Mouse (Mus musculus) urinary bladder, postnatal 10 days (tissue): ENCODE results near the gene Tagln2.

Experiments
- DNase-seq: peaks from one replicate; pipeline ENCODE4 v3.0.0; 2022; ENCODE audit warnings: low spot score

Tagln2 gene

DNA sequence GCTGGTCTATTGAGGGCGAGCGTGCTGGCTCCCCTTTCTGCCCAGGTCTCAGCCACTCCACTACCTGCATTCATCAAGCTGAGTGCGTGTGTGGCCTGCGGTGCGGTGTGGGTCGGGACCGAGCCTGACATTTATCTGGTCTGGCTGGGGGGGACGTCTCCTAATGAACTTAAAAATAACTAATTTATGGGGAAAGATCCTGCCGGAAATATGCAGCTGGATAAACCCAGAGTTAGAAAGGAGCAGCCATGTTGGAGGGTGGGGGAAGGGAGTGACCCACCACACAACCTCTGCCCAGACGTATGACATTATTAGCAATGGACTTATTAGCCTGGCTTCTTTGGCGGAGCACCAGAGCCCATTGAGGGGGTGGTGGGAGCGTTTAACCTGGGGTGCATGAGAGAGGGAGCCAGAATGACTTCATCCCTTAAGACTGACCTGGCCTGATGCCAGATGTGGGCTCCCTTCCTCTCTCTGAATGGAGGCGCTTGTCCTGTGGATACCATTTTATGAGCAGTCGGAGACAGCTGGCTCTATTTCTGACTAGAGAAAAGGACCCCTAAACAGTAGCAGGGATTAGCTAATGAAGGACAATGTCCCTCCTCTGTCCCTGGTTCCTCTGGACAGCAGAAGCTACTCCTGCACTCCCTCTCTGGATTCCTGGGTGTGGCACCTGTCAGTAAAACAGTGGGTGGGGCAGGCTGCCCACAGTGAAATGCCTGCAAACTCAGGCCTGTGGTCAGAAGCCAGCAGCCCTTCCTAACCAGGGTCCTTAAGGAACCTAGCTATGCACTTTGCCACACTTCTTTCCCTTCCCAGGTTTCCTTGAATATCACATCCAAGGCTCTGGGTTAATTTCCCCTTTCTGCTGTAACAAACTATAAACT lies 3.5 kb downstream of the Tagln2 start:
- no peak for DNase-seq

DNA sequence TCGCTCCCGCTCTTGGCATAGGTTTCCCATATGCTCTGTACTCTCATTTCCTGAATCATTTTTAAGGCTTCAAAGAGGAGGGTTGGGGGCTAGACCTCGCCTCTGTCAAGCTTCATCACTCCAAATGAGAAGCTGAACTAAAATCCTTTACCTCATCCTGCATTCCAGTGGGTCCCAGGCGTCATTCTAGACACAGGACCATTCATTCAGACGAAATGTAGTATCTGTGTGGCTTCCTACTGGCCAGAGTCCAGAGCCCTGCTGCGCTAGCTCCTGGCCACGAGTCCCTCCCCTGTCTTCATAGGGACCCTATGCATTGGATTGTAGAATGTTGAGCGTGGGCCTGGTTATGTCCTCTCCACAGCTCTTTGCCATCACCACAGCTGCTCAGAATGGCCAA lies 4.9 kb downstream of the Tagln2 start:
- DNase-seq, result no peak

DNA sequence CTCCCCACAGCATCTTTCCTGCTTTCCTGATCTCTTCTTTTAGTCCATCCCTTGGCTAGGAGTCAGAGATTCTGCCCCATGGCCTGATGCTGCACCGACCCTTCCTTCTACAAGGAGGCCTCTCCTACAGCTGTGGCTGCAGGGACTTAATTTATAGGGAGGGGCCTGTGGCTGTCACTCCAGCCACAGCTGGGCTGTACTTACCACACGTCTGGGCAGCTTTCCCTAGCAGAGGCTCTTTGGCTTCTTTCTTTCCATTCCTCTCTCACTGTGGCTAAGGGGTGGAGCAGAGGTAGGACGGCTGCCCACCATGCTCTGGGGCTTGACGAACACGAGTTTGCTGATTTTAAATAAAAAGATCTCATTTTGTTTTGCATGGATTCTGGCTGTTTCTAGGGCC lies 7.2 kb downstream of the Tagln2 start:
- no peak for DNase-seq

DNA sequence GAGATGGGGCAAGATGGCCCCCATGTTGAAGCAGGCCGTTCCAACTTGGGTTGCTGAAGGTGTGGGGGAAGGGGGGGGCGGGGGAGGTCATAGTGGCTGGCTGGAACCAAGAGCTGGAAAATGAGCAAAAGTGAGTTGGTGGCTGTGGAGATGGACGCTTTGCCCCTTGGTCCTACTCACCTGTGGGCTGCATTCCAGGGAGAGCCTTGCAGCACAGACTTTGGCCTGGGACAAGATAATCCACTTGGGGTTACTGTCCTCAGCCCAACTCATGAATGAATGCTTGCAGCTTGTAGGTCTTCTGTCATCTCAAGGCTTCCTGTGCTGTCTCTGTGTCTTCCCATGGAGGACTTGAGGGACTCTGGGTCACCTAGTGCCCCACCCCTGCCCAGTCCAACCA lies 7.9 kb downstream of the Tagln2 start:
- no peak for DNase-seq

DNA sequence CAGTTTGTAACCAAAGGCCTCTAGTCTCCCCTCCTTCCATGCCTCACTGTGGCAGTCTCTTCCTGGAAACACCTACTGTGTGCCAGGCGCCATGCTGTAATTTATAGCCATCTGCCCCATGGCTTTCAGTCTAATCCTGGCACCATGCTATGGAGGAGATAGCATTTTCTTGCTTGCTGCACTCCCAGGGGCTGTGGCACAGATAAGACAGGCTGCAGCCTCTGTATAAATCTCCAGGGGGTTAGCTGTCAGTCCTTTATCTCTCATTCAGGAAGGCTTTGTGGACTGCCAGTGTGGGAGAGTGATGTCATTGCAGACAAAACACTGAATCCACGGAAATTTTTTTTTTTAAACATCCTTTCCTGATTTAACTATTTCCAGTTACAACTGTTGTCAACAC lies 8.3 kb downstream of the Tagln2 start:
- DNase-seq, result no peak

DNA sequence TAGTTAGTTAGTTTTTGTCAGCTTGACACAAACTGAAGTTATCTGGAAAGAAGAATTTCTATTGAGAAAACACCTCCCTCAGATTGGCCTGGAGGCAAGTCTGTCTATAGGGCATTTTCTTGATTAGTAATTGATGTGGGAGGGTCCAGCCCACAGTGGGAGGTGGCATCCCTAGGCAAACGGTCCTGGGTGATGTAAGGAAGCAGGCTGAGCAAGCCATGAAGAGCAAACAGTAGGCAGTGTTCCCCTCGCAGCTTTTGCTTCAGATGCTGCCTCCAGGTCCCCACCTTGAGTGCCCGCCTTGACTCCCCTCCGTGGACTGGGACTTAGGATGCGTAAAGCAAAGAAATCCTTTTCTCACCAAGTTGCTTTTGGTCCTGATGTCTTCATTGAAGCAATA lies 9.4 kb downstream of the Tagln2 start:
- DNase-seq, result no peak

DNA sequence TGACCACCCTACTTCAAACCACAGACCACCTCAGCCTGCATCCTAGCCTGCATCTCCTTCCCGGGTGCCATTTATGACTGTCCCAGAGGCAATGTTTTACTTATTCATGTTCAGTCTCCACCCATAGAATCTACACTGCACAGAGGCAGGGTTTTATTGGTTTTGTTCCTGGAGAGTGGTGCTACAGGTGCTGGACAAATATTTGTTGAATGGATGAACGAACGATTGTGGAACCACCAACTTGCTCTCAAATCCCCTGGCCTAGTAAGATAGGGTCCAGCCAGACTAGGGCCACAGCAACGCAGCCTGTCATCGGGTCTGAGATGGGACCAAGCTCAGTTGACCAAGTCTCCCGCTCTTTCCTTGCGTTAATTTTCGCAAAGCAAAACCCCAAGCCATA lies 10.1 kb downstream of the Tagln2 start:
- no peak for DNase-seq

DNA sequence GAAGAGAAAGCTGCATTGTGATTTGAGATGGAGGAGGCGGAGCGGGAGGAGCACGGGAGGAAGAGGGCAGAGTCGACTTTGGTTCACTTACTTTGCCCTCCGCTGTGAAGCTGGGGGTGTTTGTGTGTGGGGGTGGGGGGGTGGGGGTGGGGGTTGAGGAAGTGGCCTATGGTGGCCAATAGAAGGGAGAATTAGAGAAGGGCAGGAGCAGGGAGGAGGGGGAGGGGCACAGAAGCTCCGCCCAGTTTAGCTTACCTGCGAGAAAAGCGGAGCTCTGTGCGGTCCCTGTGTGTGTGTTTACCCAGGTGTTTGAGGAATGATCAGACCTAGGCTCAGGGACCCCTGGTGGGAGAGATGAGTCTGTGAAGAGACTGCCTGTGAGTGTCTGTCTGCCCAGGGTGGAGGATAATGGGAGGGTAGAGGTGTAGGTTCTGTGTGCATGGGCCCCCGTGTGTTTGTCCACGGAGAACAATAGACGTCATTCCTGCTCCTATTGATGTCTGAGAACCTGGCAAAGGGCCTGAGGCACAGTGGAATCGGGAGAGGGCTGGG lies 10.7 kb downstream of the Tagln2 start:
- DNase-seq, result no peak

DNA sequence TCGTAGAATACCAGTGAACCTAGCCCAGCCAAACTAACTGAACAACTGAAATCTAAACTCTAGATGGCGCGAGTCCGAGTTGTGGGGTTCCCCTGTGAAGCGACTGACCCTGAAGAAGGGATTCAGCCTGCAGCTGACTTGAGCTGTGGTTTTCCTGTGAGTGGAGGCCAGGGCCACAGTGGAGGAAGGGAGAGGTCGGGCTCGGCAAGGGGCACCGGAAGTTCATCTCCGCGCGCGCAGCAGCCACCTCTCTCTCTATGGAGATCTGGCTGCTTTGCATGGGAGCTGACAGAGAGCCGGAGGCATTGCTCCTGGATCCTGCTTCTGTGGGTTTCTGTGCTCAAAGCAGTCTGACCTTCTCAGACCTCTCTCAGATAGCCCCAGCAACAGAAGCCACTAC lies 13.1 kb downstream of the Tagln2 start:
- no peak for DNase-seq

DNA sequence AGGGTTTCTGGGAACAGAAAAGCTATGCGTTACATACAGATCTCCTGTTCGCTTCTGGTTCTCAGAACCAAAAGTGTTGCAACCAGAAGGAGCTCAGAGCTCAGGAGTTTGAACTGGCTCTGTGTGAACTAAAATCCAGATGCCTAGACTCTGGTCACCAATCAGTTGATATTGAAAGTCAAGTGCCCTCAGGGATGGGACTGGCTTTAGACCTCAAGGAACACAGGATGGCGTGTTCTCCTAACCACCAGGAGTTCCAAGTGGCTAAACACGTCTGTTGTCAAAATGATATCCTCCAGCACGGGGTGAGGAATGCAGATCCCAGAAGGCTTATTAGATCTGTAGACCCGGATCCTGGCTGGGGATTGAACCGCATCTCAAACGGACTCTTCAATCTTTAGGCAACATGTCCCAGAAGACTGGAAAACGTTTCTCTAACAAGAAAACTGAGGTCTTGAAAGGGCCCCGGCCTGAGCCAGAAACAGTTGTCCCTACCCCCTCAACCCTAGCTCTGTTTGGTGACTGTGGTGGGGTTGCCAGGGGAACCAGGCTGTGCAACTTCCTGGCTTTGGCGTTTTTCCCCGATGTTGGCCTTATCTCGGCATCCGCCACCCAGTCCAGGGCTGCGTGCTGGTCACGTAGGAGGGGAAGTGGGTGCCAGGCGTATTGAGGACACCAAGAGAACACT lies 13.8 kb downstream of the Tagln2 start:
- DNase-seq, result no peak

DNA sequence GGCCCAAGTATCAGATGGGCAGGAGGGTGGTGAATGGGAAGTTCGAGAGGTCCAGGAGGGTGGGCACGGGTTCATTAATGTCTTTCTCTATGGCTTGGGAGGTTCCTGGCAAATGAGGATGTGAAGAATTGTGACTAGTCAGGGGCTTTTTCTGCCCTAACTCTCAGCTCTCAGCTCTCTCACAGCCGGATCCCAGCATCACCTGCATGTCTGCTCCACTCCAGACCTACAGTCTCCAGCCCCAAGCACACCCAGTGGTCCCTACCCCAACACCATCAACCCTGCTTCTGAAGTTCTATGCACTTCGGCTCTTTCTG lies 14.3 kb downstream of the Tagln2 start:
- DNase-seq, result no peak

DNA sequence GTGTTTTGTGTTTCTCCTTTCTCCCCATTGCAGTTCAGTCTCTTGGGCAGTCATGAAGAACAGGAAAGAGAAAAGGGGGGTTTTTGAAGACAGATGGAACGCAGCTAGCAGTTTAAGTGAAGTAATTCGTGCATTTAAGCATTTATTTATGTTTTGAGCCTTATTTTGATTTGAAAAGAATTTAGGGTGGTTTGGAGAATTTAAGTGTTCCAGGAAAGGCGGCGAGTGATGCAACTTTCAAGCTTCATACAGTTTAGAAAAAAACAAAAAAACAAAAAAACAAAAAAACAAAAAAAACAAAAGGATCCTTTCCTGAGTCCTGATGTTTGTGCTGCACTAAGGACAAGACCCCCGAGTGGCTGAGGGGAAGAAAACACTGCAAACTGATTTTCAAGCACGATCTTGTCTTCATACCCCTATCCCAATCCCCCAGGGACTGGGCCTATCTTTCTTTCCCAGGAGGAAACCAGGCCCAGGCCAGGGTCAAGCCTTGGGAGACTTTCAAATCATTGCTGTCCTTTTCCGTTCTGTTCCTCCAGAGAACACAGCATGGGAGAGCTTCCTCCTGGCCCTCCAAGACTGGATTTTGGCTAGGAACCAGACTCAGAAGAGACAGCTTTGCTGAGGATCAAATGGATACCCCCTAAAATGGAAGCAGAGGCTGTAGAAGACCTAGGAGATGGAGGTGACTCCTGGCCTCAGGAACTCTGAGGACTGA lies 14.9 kb downstream of the Tagln2 start:
- DNase-seq, result no peak

DNA sequence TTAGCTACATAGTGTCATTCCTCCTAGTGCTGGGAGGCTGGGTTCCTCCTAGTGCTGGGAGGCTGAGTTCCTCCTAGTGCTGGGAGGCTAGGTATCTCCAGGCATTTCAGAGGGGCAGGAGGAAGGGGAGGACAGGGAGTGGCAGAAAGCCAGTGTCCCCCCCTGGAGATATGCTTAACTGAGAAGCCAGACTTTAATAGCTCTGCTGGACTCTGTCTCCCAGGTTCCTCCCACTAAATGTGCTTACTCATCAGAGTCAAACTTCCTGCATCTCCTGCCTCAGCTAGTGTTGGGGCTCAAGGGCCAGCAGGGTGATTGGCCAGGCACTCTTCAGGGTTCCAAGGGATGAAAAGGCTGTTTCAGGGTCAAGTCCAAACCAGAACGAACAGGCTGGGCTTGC lies 15.5 kb downstream of the Tagln2 start:
- no peak for DNase-seq

DNA sequence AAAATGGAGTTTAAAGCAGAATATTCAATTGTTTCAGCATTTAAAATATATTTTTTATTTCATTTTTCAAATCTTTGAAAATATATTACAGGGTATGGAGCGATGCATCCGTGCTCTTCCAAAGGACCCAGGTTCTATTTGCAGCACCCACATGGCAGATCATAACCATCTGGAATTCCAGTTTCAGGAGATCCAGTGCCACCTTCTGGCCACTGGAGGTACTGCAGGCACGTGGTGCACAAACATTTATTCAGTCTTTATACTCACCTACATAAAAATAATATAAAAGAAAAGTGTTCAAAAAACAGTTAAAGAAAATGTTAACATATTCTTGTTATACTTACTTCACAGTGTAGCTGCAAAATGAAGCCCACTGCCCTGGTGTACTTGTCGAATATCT lies 18.2 kb downstream of the Tagln2 start:
- no peak for DNase-seq

DNA sequence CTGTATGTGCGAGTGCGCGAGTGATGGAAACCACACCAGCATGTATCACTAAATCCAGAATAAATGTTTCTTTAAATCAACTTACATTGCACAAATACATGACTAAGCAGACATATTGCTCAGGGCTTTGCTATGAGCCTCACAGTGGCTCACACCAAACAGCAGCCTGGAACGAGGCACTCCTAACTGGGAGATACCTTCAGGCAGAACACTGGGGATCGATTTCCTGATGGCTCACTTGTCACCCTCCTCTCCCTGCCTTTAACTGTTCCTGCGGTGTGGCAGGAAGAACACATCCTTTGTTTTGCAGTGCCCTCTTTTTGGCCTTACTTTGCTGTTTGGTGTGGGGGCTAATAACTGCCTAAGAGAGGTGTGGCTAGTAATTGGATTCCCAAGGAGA lies 19.8 kb downstream of the Tagln2 start:
- no peak for DNase-seq

DNA sequence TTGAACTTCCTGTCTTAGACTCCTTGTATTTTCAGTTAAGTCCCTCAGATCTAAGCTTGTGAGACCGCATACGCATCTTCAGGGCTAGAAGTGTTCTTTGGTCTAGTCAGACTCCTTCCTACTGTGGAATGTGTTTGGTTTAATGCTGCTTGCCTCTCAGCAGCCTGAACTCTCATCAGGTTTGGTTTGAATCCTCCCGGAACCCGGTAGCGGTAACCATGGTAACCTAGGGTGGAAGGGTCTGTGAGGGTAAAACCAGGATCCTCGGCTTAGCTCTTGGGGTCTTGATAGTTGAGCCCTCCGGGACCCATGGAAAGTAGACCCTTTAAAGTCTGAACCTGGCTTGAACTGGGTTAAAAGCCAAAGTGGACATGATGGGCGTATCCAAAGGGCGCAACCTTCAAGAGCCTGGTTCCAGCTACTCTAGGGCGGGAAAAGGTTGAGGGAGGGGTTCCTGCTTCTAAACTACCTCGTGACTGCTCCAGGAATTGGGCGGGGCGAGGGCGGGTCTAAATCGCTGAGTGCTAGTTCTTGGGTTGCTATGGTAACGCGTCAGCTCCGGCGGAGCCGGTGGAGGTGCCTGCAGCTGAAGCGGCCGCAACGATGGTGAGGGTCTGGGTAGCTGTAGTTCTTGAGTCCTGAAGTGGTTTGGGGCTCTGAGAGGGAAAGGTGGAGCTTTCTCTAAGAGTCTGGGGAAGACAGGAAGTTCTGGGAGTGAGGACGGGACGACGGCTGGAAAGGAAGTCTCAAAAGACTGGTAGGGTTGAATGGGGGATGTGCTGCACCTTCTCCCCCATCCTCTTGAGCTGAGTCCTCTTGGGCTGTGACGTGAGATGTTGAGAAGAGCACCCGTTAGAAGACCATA lies 21.0 kb downstream of the Tagln2 start, which contains the start of gene Cfap45:
Cfap45 (plus strand) TSS at position 226 of the 865 bp plus-strand sequence.
- DNase-seq, result no peak

DNA sequence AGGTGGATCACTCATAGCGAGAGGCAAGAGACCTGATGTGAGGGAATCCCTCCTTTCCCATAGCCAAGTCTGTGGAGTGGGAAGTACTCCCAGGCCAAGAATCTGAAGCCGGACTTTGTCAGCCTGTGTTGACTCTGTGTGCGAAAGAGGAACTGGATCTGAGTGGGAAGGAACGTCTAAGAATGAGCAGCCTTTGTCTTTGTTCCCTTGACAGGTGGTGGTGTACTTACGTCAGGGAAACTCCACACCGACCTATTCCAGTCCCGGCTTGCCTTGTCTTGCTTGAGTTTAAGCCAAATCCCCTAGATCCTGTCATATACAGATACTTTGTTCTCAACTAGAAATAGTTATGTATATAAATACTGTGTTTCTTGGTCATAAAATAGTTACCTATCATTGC lies 22.7 kb downstream of the Tagln2 start:
- DNase-seq, result no peak

DNA sequence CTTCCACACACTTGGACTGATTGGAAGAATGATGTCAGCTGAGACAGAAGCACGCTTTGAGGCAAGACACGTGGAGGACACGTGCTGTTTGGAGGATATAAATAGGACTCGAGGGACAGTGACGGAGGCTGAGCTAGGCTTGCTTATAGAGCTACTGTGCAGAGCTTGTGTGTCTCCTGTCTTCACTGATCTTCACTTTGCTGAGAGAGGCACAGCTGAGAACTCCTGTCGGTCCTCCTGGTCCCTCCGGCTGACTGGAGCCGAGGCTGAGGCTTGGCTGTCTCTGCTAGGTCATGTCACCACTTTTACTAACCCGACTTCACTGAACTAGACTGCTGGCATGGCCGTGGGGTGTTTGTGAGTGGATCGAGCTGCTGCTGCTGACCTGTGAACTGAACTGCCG lies 23.9 kb downstream of the Tagln2 start:
- DNase-seq, result no peak

DNA sequence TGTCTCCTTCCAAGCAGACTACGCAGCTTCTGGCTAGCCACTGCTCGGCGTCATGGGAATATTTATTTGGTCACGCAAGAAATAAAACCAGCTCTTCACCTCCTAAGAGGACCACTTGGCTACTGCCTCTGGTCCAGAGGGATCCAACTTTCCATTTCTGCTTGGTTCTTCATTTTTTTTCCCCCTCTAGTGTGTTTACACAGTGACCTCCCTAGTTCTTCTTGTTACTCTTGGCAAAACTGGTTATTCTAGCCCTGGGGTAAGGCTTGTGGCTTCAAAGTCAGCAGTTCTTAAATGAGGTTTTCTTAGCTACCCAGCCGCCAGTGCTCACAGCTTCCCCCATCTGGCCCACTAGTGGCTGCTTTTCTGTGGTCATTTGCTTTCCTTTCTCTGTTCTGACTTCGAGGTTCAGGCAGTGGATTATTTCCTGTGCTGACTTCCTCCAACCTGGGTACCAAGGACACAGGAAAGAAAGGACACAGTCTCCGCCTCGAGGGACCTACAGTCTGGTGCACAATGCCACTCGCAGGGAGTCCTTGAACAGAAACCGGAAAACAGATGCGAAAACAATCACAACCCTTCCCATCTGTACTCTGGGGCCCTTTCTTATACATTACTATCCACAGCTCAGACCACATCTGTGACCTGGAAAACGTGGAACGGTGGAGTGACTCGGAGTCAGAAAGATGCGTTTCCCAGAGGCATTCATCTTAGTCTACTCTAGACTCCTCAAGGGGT lies 25.3 kb downstream of the Tagln2 start:
- no peak for DNase-seq

DNA sequence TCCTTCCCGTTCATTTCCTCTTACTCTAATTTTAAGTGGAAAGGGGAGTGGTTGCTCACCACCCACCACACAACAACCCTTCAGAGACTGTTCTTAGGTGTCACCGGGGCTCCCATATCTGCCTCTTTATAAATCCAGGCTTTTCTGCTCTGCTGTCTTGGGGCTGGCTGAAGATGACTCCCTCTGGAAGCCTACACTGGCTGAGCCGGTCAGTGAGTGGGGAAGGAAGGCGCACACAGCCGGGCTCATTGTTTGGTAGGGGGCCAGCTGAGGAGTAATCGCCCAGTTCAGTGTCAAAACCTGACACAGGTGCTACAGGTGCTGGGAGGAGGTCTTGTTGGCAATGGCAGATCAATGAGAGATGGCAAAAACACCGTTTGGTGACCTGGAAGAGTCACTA lies 26.1 kb downstream of the Tagln2 start:
- no peak for DNase-seq
